Mouse (Mus musculus): ENCODE data around the gene Ptcd1.
"Not testable (repeated sequence)": the region's sequence is repeated elsewhere in the genome, so short reads cannot be mapped to it uniquely, and the experiment has no call there.

Gene Ptcd1

GRCm38 (mm10) chr5:145166536-145167305 is at the start of gene Ptcd1, which contains the start of gene Cpsf4:
Gene Ptcd1 (minus strand): TSS chr5:145167108.
Gene Cpsf4 (plus strand): TSS chr5:145167213.
- DNase-seq: peak; percentile 98 to 99

- DNase-seq: no peak
Measured at GRCm38 (mm10) chr5:145214679-145215078, 47.8 kb upstream of the Ptcd1 start.

GRCm38 (mm10) chr5:145213505-145213904 is 46.6 kb upstream of the Ptcd1 start:
- no peak for DNase-seq

- DNase-seq: no peak
Measured at GRCm38 (mm10) chr5:145212216-145212615, 45.3 kb upstream of the Ptcd1 start.

GRCm38 (mm10) chr5:145211340-145211739 is 44.4 kb upstream of the Ptcd1 start:
- DNase-seq: no peak

- DNase-seq: not testable (repeated sequence)
Measured at GRCm38 (mm10) chr5:145208391-145208790, 41.5 kb upstream of the Ptcd1 start.

GRCm38 (mm10) chr5:145207954-145208353 is 41.0 kb upstream of the Ptcd1 start:
- DNase-seq: no peak

GRCm38 (mm10) chr5:145207385-145207784 is 40.5 kb upstream of the Ptcd1 start:
- no peak for DNase-seq

GRCm38 (mm10) chr5:145205041-145205440 is 38.1 kb upstream of the Ptcd1 start:
- no peak for DNase-seq

- DNase-seq: peak; percentile 98 to 99
Measured at GRCm38 (mm10) chr5:145203936-145204691, 37.2 kb upstream of the Ptcd1 start, which contains the start of gene Zkscan5. Gene Zkscan5 (plus strand): TSS chr5:145204562.

GRCm38 (mm10) chr5:145202446-145202845 is 35.5 kb upstream of the Ptcd1 start:
- no peak for DNase-seq

GRCm38 (mm10) chr5:145201321-145201991 is 34.5 kb upstream of the Ptcd1 start, which contains the start of gene Zkscan14:
Gene Zkscan14 (minus strand): TSS chr5:145201868.
- peak; percentile 73 to 83 for DNase-seq

- DNase-seq: no peak
Measured at GRCm38 (mm10) chr5:145200387-145200786, 33.5 kb upstream of the Ptcd1 start.

GRCm38 (mm10) chr5:145191962-145192361 is 25.1 kb upstream of the Ptcd1 start, which contains the start of gene Atp5j2:
Gene Atp5j2 (minus strand): TSS chr5:145192062.
- DNase-seq: no peak

- DNase-seq: peak; percentile 94 to 97
Measured at GRCm38 (mm10) chr5:145190875-145191798, 24.2 kb upstream of the Ptcd1 start.

- DNase-seq: no peak
Measured at GRCm38 (mm10) chr5:145190373-145190772, 23.5 kb upstream of the Ptcd1 start.

GRCm38 (mm10) chr5:145189416-145189815 is 22.5 kb upstream of the Ptcd1 start:
- no peak for DNase-seq

GRCm38 (mm10) chr5:145185244-145185643 is 18.3 kb upstream of the Ptcd1 start:
- no peak for DNase-seq

- no peak for DNase-seq
Measured at GRCm38 (mm10) chr5:145178461-145178980, 11.6 kb upstream of the Ptcd1 start.

GRCm38 (mm10) chr5:145167306-145167661 is 376 bp upstream of the Ptcd1 start:
- DNase-seq: no peak

GRCm38 (mm10) chr5:145165184-145165583 is 1.7 kb downstream of the Ptcd1 start:
- no peak for DNase-seq

GRCm38 (mm10) chr5:145164710-145165109 is 2.2 kb downstream of the Ptcd1 start:
- DNase-seq: no peak
